Mouse (Mus musculus) cerebellum, adult 2 months (tissue): ENCODE measurements around the gene Gm43720. TPM values are rescaled to one million over a fixed set of nuclear protein-coding genes. Genes with fewer than 3 reads are reported as not detected.
A peak's percentile ranks its signal among the peaks of the same experiment; 100 is the strongest.
"Not testable (repeated sequence)": the region's sequence is repeated elsewhere in the genome, so short reads cannot be mapped to it uniquely, and the experiment has no call there.

Experiments
- DNase-seq, 2 experiments: peaks; one replicate each; pipeline ENCODE4 v3.0.0; 2021
- H3K27ac ChIP-seq: fragments of 200-500 bp; 2 replicates; pipeline ENCODE4 v1.5.1; 2012; ENCODE audit warnings: low read length, control low read depth, inconsistent platforms; ENCODE audit not compliant: insufficient read depth
- H3K27me3 ChIP-seq: fragments of 200-500 bp; 2 replicates; pipeline ENCODE4 v1.6.1; 2012; ENCODE audit warnings: inconsistent platforms, mild to moderate bottlenecking, low read length, moderate library complexity; ENCODE audit not compliant: control insufficient read depth, insufficient read depth
- H3K4me1 ChIP-seq: fragments of 200-500 bp; 2 replicates; pipeline ENCODE4 v1.6.1; 2011; ENCODE audit warnings: low read length; ENCODE audit not compliant: control insufficient read depth, insufficient read depth
- H3K4me3 ChIP-seq: fragments of 200-500 bp; replicated peaks from 2 replicates; pipeline ENCODE3; 2011; ENCODE audit warnings: mild to moderate bottlenecking, low read depth, low read length, control low read depth; ENCODE audit not compliant: insufficient read depth
- CTCF ChIP-seq: fragments of 200-500 bp; IDR thresholded peaks from 2 replicates; pipeline ENCODE4 v1.5.1; 2011; ENCODE audit warnings: low read depth, mild to moderate bottlenecking, control low read depth, low read length, moderate library complexity, borderline replicate concordance; ENCODE audit not compliant: insufficient read depth
- POLR2A ChIP-seq: fragments of 200-500 bp; IDR thresholded peaks from 2 replicates; pipeline ENCODE4 v1.6.1; 2011; ENCODE audit warnings: low read length, control low read depth, borderline replicate concordance; ENCODE audit not compliant: insufficient read depth
- WGBS: fragments of 180-500 bp; shearing (Covaris S2); methylation state at CpG from one replicate; pipeline ENCODE4 v1.1.7; 2018; 5-methylcytosine and 5-hydroxymethylcytosine counted together
- polyA plus RNA-seq: library from polyadenylated mRNA; depleted of rRNA; stranded (reverse); fragments of >200 nt; gene quantifications from 2 replicates; pipeline ENCODE4 v1.2.3, GENCODE M21; 2012; rRNA removed

Gene Gm43720
- polyA plus RNA-seq, 1 experiment: 0.03 TPM

- H3K27ac ChIP-seq: no peak overlapping the region
- 43% methylated on average over 3 of the region's 3 CpGs for WGBS
- H3K4me1 ChIP-seq: no peaks in the 10 kb centered on the region
- no peak for DNase-seq
- H3K27me3 ChIP-seq: no peaks in the 10 kb centered on the region; the same call in 1 of the 2 replicates
- TF ChIP-seq POLR2A (no peak), CTCF (no peak)
- H3K4me3 ChIP-seq: no peak overlapping the region
Observed at GRCm38 (mm10) chr5:138223287-138223686, 56.5 kb downstream of the Gm43720 start.

GRCm38 (mm10) chr5:138222111-138222510, 57.6 kb downstream of the Gm43720 start:
- Histone ChIP-seq H3K4me3 (no peak overlapping the region), H3K27me3 (no peaks in the 10 kb centered on the region; the same call in 1 of the 2 replicates)
- 25% methylated on average over 4 of the region's 4 CpGs for WGBS

GRCm38 (mm10) chr5:138219864-138220263, 59.9 kb downstream of the Gm43720 start:
- WGBS: 73% methylated on average over 2 of the region's 2 CpGs

More at GRCm38 (mm10) chr5:138222111-138222510, 57.6 kb downstream of the Gm43720 start:
- no peak for TF ChIP-seq POLR2A
- peak; percentile 75 for TF ChIP-seq CTCF
- no peaks in the 10 kb centered on the region for H3K4me1 ChIP-seq
- no peak overlapping the region for H3K27ac ChIP-seq
- peak; percentile 59 to 72 for DNase-seq

GRCm38 (mm10) chr5:138216632-138217031, 63.1 kb downstream of the Gm43720 start:
- H3K27me3 ChIP-seq, H3K27ac ChIP-seq, H3K4me1 ChIP-seq, DNase-seq, H3K4me3 ChIP-seq: not testable (repeated sequence)
- WGBS: 90% methylated on average over 13 of the region's 13 CpGs

More at GRCm38 (mm10) chr5:138219864-138220263, 59.9 kb downstream of the Gm43720 start:
- Histone ChIP-seq H3K4me1 (no peaks in the 10 kb centered on the region), H3K27ac (no peak overlapping the region), H3K27me3 (no peaks in the 10 kb centered on the region; the same call in 1 of the 2 replicates), H3K4me3 (no peak overlapping the region)
- DNase-seq: no peak
- TF ChIP-seq POLR2A (no peak), CTCF (no peak)

Other genes with a start within 250 kb of the Gm43720 start
- not detected in 2 replicates for gene Smok3c, start 226.8 kb downstream of the Gm43720 start, polyA plus RNA-seq
- gene Zkscan1, start 194.9 kb downstream of the Gm43720 start, polyA plus RNA-seq: 16.8 and 17.4 TPM in 2 replicates
- 19.0 and 19.2 TPM in 2 replicates for gene Zscan21, start 163.1 kb downstream of the Gm43720 start, polyA plus RNA-seq
- gene Zfp113, start 124.2 kb downstream of the Gm43720 start, polyA plus RNA-seq: 3.8 and 4.2 TPM in 2 replicates
- 147 and 158 TPM in 2 replicates for gene Cops6, start 118.9 kb downstream of the Gm43720 start, polyA plus RNA-seq
- gene Ap4m1, start 108.0 kb downstream of the Gm43720 start, polyA plus RNA-seq: 25.8 and 28.3 TPM in 2 replicates
- 23.0 and 24.5 TPM in 2 replicates for gene Mcm7, start 107.5 kb downstream of the Gm43720 start, polyA plus RNA-seq
- gene Taf6, start 92.5 kb downstream of the Gm43720 start, polyA plus RNA-seq: 52.7 and 54.8 TPM in 2 replicates
- 17.3 and 18.3 TPM in 2 replicates for gene Cnpy4, start 92.5 kb downstream of the Gm43720 start, polyA plus RNA-seq
- gene Mblac1, start 85.6 kb downstream of the Gm43720 start, polyA plus RNA-seq: 7.4 and 7.5 TPM in 2 replicates
- gene Nxpe5, start 54.1 kb downstream of the Gm43720 start, polyA plus RNA-seq: not detected in 2 replicates
- 168 and 176 TPM in 2 replicates for gene Lamtor4, start 24.5 kb downstream of the Gm43720 start, polyA plus RNA-seq
- gene BC037034, start 15.9 kb downstream of the Gm43720 start, polyA plus RNA-seq: 90.1 and 92.0 TPM in 2 replicates
- 1.5 and 2.0 TPM in 2 replicates for gene Gal3st4, start 7.1 kb downstream of the Gm43720 start, polyA plus RNA-seq
- gene Gpc2, start within 50 bp of the Gm43720 start, polyA plus RNA-seq: 4.6 and 4.7 TPM in 2 replicates
- gene Stag3, start 282 bp upstream of the Gm43720 start, polyA plus RNA-seq: 1.9 and 2.5 TPM in 2 replicates
- gene Pvrig, start 62.0 kb upstream of the Gm43720 start, polyA plus RNA-seq: 0.10 TPM in 1 of 2 replicates, not detected in the other
- 18.4 and 19.2 TPM in 2 replicates for gene Zfp157, start 161.5 kb upstream of the Gm43720 start, polyA plus RNA-seq